Mouse (Mus musculus): ENCODE measurements around the gene Kcna7. TPM values are rescaled to one million over a fixed set of nuclear protein-coding genes. Genes with fewer than 3 reads are reported as not detected.

Gene Kcna7
- polyA plus RNA-seq, 1 experiment from 2014 or later, result not detected

GRCm38 (mm10) chr7:45413113-45413863 lies 7.8 kb downstream of the Kcna7 start, which contains the start of gene Ntf5:
Gene Ntf5, plus strand, starts transcription at chr7:45413695.
- Histone ChIP-seq H3K36me3 (ENCODE audit: control insufficient read depth, insufficient read depth, low read length) (no peaks in the 10 kb centered on the region), H3K4me2 (peak within 1 kb of the TSS; percentile 91), H3K4me3 (ENCODE audit: low read depth, low read length) (peak within 1 kb of the TSS; percentile 60), H3K27ac (ENCODE audit: low read depth, low read length) (peak within 1 kb of the TSS; percentile 58), H3K9ac (ENCODE audit: low read depth, low read length) (peak within 1 kb of the TSS; percentile 2), H3K4me1 (replicated peaks; ENCODE audit: control insufficient read depth, insufficient read depth, low read length) (peaks cover 11% of the 10 kb centered on the region), H3K27me3 (replicated peaks; ENCODE audit: control insufficient read depth, insufficient read depth, low read length) (peaks cover 98% of the 10 kb centered on the region), H3K9me3 (ENCODE audit: control insufficient read depth, low read length) (no peaks in the 10 kb centered on the region)
- peak; percentile 39; the same call in 1 of the 2 replicates for ATAC-seq (replicated peaks; ENCODE audit: low FRiP score)
- DNase-seq (ENCODE audit: low spot score), result peak; percentile 53
- WGBS, result 4% methylated on average over 43 of the region's 45 CpGs

- Histone ChIP-seq H3K27me3 (replicated peaks; ENCODE audit: control insufficient read depth, insufficient read depth, low read length) (peaks cover 98% of the 10 kb centered on the region), H3K4me3 (ENCODE audit: low read depth, low read length) (peak overlapping the region; percentile 60), H3K9me3 (ENCODE audit: control insufficient read depth, low read length) (no peaks in the 10 kb centered on the region), H3K4me1 (replicated peaks; ENCODE audit: control insufficient read depth, insufficient read depth, low read length) (peaks cover 11% of the 10 kb centered on the region), H3K4me2 (peak overlapping the region; percentile 91), H3K9ac (ENCODE audit: low read depth, low read length) (peak overlapping the region; percentile 2), H3K27ac (ENCODE audit: low read depth, low read length) (peak overlapping the region; percentile 58; the same call in 1 of the 2 replicates), H3K36me3 (ENCODE audit: control insufficient read depth, insufficient read depth, low read length) (no peaks in the 10 kb centered on the region)
- DNase-seq (ENCODE audit: low spot score) (peak; percentile 46), ATAC-seq (replicated peaks; ENCODE audit: low FRiP score) (peak; percentile 9; the same call in 1 of the 2 replicates)
- 2% methylated on average over 27 of the region's 27 CpGs for WGBS
These were observed 8.6 kb downstream of the Kcna7 start for GRCm38 (mm10) chr7:45413864-45414739.

GRCm38 (mm10) chr7:45414740-45415224 lies 9.3 kb downstream of the Kcna7 start:
- H3K27ac ChIP-seq (ENCODE audit: low read depth, low read length), result no peak overlapping the region
- 32% methylated on average over 12 of the region's 12 CpGs for WGBS
- H3K4me3 ChIP-seq (ENCODE audit: low read depth, low read length), result no peak overlapping the region
- ATAC-seq (replicated peaks; ENCODE audit: low FRiP score) (no peak), DNase-seq (ENCODE audit: low spot score) (no peak)
- peaks cover 94% of the 10 kb centered on the region for H3K27me3 ChIP-seq (replicated peaks; ENCODE audit: control insufficient read depth, insufficient read depth, low read length)
- peak overlapping the region; percentile 91; the same call in 1 of the 2 replicates for H3K4me2 ChIP-seq
- no peak overlapping the region for H3K9ac ChIP-seq (ENCODE audit: low read depth, low read length)
- H3K9me3 ChIP-seq (ENCODE audit: control insufficient read depth, low read length), result no peaks in the 10 kb centered on the region
- H3K36me3 ChIP-seq (ENCODE audit: control insufficient read depth, insufficient read depth, low read length), result no peaks in the 10 kb centered on the region
- peaks cover 11% of the 10 kb centered on the region for H3K4me1 ChIP-seq (replicated peaks; ENCODE audit: control insufficient read depth, insufficient read depth, low read length)

- H3K9ac ChIP-seq (ENCODE audit: low read depth, low read length), result no peak overlapping the region
- no peak for DNase-seq (ENCODE audit: low spot score)
- H3K4me2 ChIP-seq, result peak overlapping the region; percentile 26; the same call in 1 of the 2 replicates
- peak overlapping the region; percentile 14; the same call in 1 of the 2 replicates for H3K4me3 ChIP-seq (ENCODE audit: low read depth, low read length)
- ATAC-seq (replicated peaks; ENCODE audit: low FRiP score), result no peak
- peaks cover 11% of the 10 kb centered on the region for H3K4me1 ChIP-seq (replicated peaks; ENCODE audit: control insufficient read depth, insufficient read depth, low read length)
- peaks cover 91% of the 10 kb centered on the region for H3K27me3 ChIP-seq (replicated peaks; ENCODE audit: control insufficient read depth, insufficient read depth, low read length)
- H3K27ac ChIP-seq (ENCODE audit: low read depth, low read length), result no peak overlapping the region
- 12% methylated on average over 37 of the region's 37 CpGs for WGBS
- H3K36me3 ChIP-seq (ENCODE audit: control insufficient read depth, insufficient read depth, low read length), result no peaks in the 10 kb centered on the region
- H3K9me3 ChIP-seq (ENCODE audit: control insufficient read depth, low read length), result no peaks in the 10 kb centered on the region
These were observed 10.2 kb downstream of the Kcna7 start for GRCm38 (mm10) chr7:45415636-45416035.

GRCm38 (mm10) chr7:45417962-45418492 lies 12.6 kb downstream of the Kcna7 start:
- H3K4me1 ChIP-seq (replicated peaks; ENCODE audit: control insufficient read depth, insufficient read depth, low read length), result peaks cover 11% of the 10 kb centered on the region
- H3K27me3 ChIP-seq (replicated peaks; ENCODE audit: control insufficient read depth, insufficient read depth, low read length), result peaks cover 72% of the 10 kb centered on the region
- H3K4me2 ChIP-seq, result no peak overlapping the region
- H3K36me3 ChIP-seq (ENCODE audit: control insufficient read depth, insufficient read depth, low read length), result peaks cover 20% of the 10 kb centered on the region
- no peak overlapping the region for H3K9ac ChIP-seq (ENCODE audit: low read depth, low read length)
- H3K4me3 ChIP-seq (ENCODE audit: low read depth, low read length), result no peak overlapping the region
- H3K9me3 ChIP-seq (ENCODE audit: control insufficient read depth, low read length), result no peaks in the 10 kb centered on the region
- no peak overlapping the region for H3K27ac ChIP-seq (ENCODE audit: low read depth, low read length)
- DNase-seq (ENCODE audit: low spot score) (no peak), ATAC-seq (replicated peaks; ENCODE audit: low FRiP score) (no peak)
- 11% methylated on average over 13 of the region's 13 CpGs for WGBS

GRCm38 (mm10) chr7:45419859-45420614 lies 14.6 kb downstream of the Kcna7 start:
- DNase-seq (ENCODE audit: low spot score) (no peak), ATAC-seq (replicated peaks; ENCODE audit: low FRiP score) (no peak)
- Histone ChIP-seq H3K4me3 (ENCODE audit: low read depth, low read length) (no peak overlapping the region), H3K36me3 (ENCODE audit: control insufficient read depth, insufficient read depth, low read length) (peaks cover 39% of the 10 kb centered on the region), H3K9me3 (ENCODE audit: control insufficient read depth, low read length) (no peaks in the 10 kb centered on the region), H3K4me1 (replicated peaks; ENCODE audit: control insufficient read depth, insufficient read depth, low read length) (0 out of 2 replicates have a peak, but pooled peaks cover 4% of the 10 kb centered on the region), H3K27ac (ENCODE audit: low read depth, low read length) (no peak overlapping the region), H3K9ac (ENCODE audit: low read depth, low read length) (no peak overlapping the region), H3K27me3 (replicated peaks; ENCODE audit: control insufficient read depth, insufficient read depth, low read length) (peaks cover 52% of the 10 kb centered on the region), H3K4me2 (peak overlapping the region; percentile 6; the same call in 1 of the 2 replicates)
- WGBS, result 26% methylated on average over 27 of the region's 27 CpGs

- DNase-seq (ENCODE audit: low spot score) (no peak), ATAC-seq (replicated peaks; ENCODE audit: low FRiP score) (no peak)
- Histone ChIP-seq H3K4me2 (peak within 1 kb of the TSS; percentile 6; the same call in 1 of the 2 replicates), H3K4me3 (ENCODE audit: low read depth, low read length) (no peak within 1 kb of the TSS), H3K36me3 (ENCODE audit: control insufficient read depth, insufficient read depth, low read length) (peaks cover 43% of the 10 kb centered on the region), H3K9me3 (ENCODE audit: control insufficient read depth, low read length) (no peaks in the 10 kb centered on the region), H3K27me3 (replicated peaks; ENCODE audit: control insufficient read depth, insufficient read depth, low read length) (peaks cover 47% of the 10 kb centered on the region), H3K9ac (ENCODE audit: low read depth, low read length) (no peak within 1 kb of the TSS), H3K27ac (ENCODE audit: low read depth, low read length) (no peak within 1 kb of the TSS), H3K4me1 (replicated peaks; ENCODE audit: control insufficient read depth, insufficient read depth, low read length) (0 out of 2 replicates have a peak, but pooled peaks cover 2% of the 10 kb centered on the region)
- 63% methylated on average over 6 of the region's 6 CpGs for WGBS
These were observed 15.1 kb downstream of the Kcna7 start, which contains the start of gene Lhb for GRCm38 (mm10) chr7:45420615-45420919. Gene Lhb, plus strand, starts transcription at chr7:45420820.

- DNase-seq (ENCODE audit: low spot score), result no peak
- Histone ChIP-seq H3K9ac (ENCODE audit: low read depth, low read length) (no peak overlapping the region), H3K4me2 (no peak overlapping the region), H3K27me3 (replicated peaks; ENCODE audit: control insufficient read depth, insufficient read depth, low read length) (peaks cover 40% of the 10 kb centered on the region), H3K36me3 (ENCODE audit: control insufficient read depth, insufficient read depth, low read length) (peaks cover 46% of the 10 kb centered on the region), H3K4me3 (ENCODE audit: low read depth, low read length) (no peak overlapping the region), H3K9me3 (ENCODE audit: control insufficient read depth, low read length) (no peaks in the 10 kb centered on the region), H3K27ac (ENCODE audit: low read depth, low read length) (no peak overlapping the region), H3K4me1 (replicated peaks; ENCODE audit: control insufficient read depth, insufficient read depth, low read length) (no peaks in the 10 kb centered on the region)
- 91% methylated on average over 14 of the region's 14 CpGs for WGBS
- no peak for ATAC-seq (replicated peaks; ENCODE audit: low FRiP score)
These were observed 15.7 kb downstream of the Kcna7 start for GRCm38 (mm10) chr7:45421194-45421593.
